Mouse (Mus musculus) kidney, postnatal 10 days (tissue): ENCODE measurements at regions not wholly inside any gene's neighbourhood (a gene's known extent, or its start where the extent isn't known, plus 50 kb on each side); places are given as distances from the start of the nearest gene placed in this dataset.
A peak's percentile ranks its signal among the peaks of the same experiment; 100 is the strongest.

Experiments used
- DNase-seq: peaks from one replicate; pipeline ENCODE4 v3.0.0; 2021; ENCODE audit warnings: mixed read lengths

GRCm38 (mm10) chr6:91573487-91573886 is 57.8 kb downstream of the Lsm3 start:
- peak; percentile 27 for DNase-seq

GRCm38 (mm10) chr6:91574414-91574813 is 58.7 kb downstream of the Lsm3 start:
- no peak for DNase-seq

GRCm38 (mm10) chr6:91575662-91576364 is 60.1 kb downstream of the Lsm3 start:
- DNase-seq: peak; percentile 85

GRCm38 (mm10) chr6:91576906-91577305 is 61.2 kb downstream of the Lsm3 start:
- no peak for DNase-seq

GRCm38 (mm10) chr6:91579666-91580065 is 63.9 kb downstream of the Lsm3 start:
- DNase-seq: no peak

- DNase-seq: no peak
These were observed 64.9 kb downstream of the Lsm3 start for GRCm38 (mm10) chr6:91580607-91581006.

GRCm38 (mm10) chr6:91582338-91582737 is 66.6 kb downstream of the Lsm3 start:
- no peak for DNase-seq

GRCm38 (mm10) chr6:91583346-91583745 is 67.6 kb downstream of the Lsm3 start:
- no peak for DNase-seq

GRCm38 (mm10) chr6:91585543-91585942 is 69.8 kb downstream of the Lsm3 start:
- no peak for DNase-seq

- DNase-seq: peak; percentile 29
These were observed 73.5 kb downstream of the Lsm3 start for GRCm38 (mm10) chr6:91589181-91589580.

GRCm38 (mm10) chr6:91590395-91590794 is 74.7 kb downstream of the Lsm3 start:
- no peak for DNase-seq

- peak; percentile 47 for DNase-seq
These were observed 75.3 kb downstream of the Lsm3 start for GRCm38 (mm10) chr6:91590806-91591571.

- no peak for DNase-seq
These were observed 76.9 kb downstream of the Lsm3 start for GRCm38 (mm10) chr6:91592651-91593050.

GRCm38 (mm10) chr6:91598942-91599341 is 83.2 kb downstream of the Lsm3 start:
- peak; percentile 82 for DNase-seq

- no peak for DNase-seq
These were observed 83.7 kb upstream of the Slc6a6 start for GRCm38 (mm10) chr6:91600116-91600515.

GRCm38 (mm10) chr6:91606634-91607215 is 77.1 kb upstream of the Slc6a6 start:
- DNase-seq: no peak

GRCm38 (mm10) chr6:91607613-91608272 is 76.1 kb upstream of the Slc6a6 start:
- DNase-seq: no peak

- DNase-seq: no peak
These were observed 74.2 kb upstream of the Slc6a6 start for GRCm38 (mm10) chr6:91609671-91610070.

GRCm38 (mm10) chr6:91615022-91615421 is 68.8 kb upstream of the Slc6a6 start:
- peak; percentile 54 for DNase-seq

- no peak for DNase-seq
These were observed 67.3 kb upstream of the Slc6a6 start for GRCm38 (mm10) chr6:91616541-91616940.

- peak; percentile 57 for DNase-seq
These were observed 66.7 kb upstream of the Slc6a6 start for GRCm38 (mm10) chr6:91617031-91617596.

- DNase-seq: no peak
These were observed 66.2 kb upstream of the Slc6a6 start for GRCm38 (mm10) chr6:91617685-91618084.

GRCm38 (mm10) chr6:91619009-91619408 is 64.8 kb upstream of the Slc6a6 start:
- no peak for DNase-seq
